Mouse (Mus musculus) spleen, embryonic (tissue): ENCODE measurements around the gene Snapc5.
"Not testable (repeated sequence)": the region's sequence is repeated elsewhere in the genome, so short reads cannot be mapped to it uniquely, and the experiment has no call there.

Source experiments
- CTCF ChIA-PET: fragments of 350-600 bp; sonication (Branson Sonifier 250); formaldehyde crosslinking; loops from one replicate; lab custom pipeline; 2022; lab: Charles Lee

Gene Snapc5

GRCm38 (mm10) chr9:64198763-64199418 lies 19.8 kb downstream of the Snapc5 start:
- CTCF ChIA-PET, result not testable (repeated sequence)

GRCm38 (mm10) chr9:64199897-64200296 lies 20.8 kb downstream of the Snapc5 start:
- CTCF ChIA-PET, result no interaction called here

GRCm38 (mm10) chr9:64202331-64202730 lies 23.3 kb downstream of the Snapc5 start:
- CTCF ChIA-PET, result no interaction called here

- CTCF ChIA-PET, result no interaction called here
Observed at GRCm38 (mm10) chr9:64202866-64203265, 23.8 kb downstream of the Snapc5 start.

GRCm38 (mm10) chr9:64207509-64208084 lies 28.5 kb downstream of the Snapc5 start:
- CTCF ChIA-PET, result interaction anchor here (0.6 to 0.7 kb wide), 2 partner anchors 80 to 89 kb away, joined by 3 read pairs; no protein-coding TSS in a partner anchor

- CTCF ChIA-PET, result no interaction called here
Observed at GRCm38 (mm10) chr9:64214452-64214851, 35.4 kb downstream of the Snapc5 start.

- CTCF ChIA-PET, result no interaction called here
Observed at GRCm38 (mm10) chr9:64216090-64216489, 37.0 kb downstream of the Snapc5 start.

GRCm38 (mm10) chr9:64216641-64217040 lies 37.6 kb downstream of the Snapc5 start:
- CTCF ChIA-PET, result interaction anchor here (0.6 kb wide), 1 partner anchor 62 kb away, joined by 4 read pairs; no protein-coding TSS in a partner anchor

- CTCF ChIA-PET, result interaction anchor here (0.8 kb wide), 1 partner anchor 521 kb away, joined by 3 read pairs; no protein-coding TSS in a partner anchor
Observed at GRCm38 (mm10) chr9:64217887-64218286, 38.8 kb downstream of the Snapc5 start.

GRCm38 (mm10) chr9:64219305-64219704 lies 40.2 kb downstream of the Snapc5 start:
- CTCF ChIA-PET, result interaction anchor here (0.5 kb wide), 1 partner anchor 594 kb away, joined by 6 read pairs; no protein-coding TSS in a partner anchor

GRCm38 (mm10) chr9:64219772-64220420 lies 40.8 kb downstream of the Snapc5 start:
- CTCF ChIA-PET, result interaction anchor here (0.5 kb wide), 1 partner anchor 594 kb away, joined by 6 read pairs; no protein-coding TSS in a partner anchor

- CTCF ChIA-PET, result no interaction called here
Observed at GRCm38 (mm10) chr9:64220603-64221002, 41.5 kb downstream of the Snapc5 start.

- CTCF ChIA-PET, result no interaction called here
Observed at GRCm38 (mm10) chr9:64221480-64221879, 42.4 kb downstream of the Snapc5 start.

GRCm38 (mm10) chr9:64222098-64222497 lies 43.0 kb downstream of the Snapc5 start:
- CTCF ChIA-PET, result no interaction called here

GRCm38 (mm10) chr9:64225805-64226204 lies 46.7 kb downstream of the Snapc5 start:
- CTCF ChIA-PET, result no interaction called here

GRCm38 (mm10) chr9:64227736-64228135 lies 48.7 kb downstream of the Snapc5 start:
- CTCF ChIA-PET, result no interaction called here

- CTCF ChIA-PET, result no interaction called here
Observed at GRCm38 (mm10) chr9:64228972-64229371, 49.9 kb downstream of the Snapc5 start.

- CTCF ChIA-PET, result no interaction called here
Observed at GRCm38 (mm10) chr9:64231171-64231570, 52.1 kb downstream of the Snapc5 start.

GRCm38 (mm10) chr9:64231674-64232073 lies 52.6 kb downstream of the Snapc5 start:
- CTCF ChIA-PET, result no interaction called here

- CTCF ChIA-PET, result no interaction called here
Observed at GRCm38 (mm10) chr9:64232257-64232957, 53.3 kb downstream of the Snapc5 start.
